Mouse (Mus musculus) intestine, postnatal 0 days (tissue): Measurements from ENCODE around the gene Glis3. TPM values are rescaled to one million over a fixed set of nuclear protein-coding genes. Genes with fewer than 3 reads are reported as not detected.
A peak's percentile ranks its signal among the peaks of the same experiment; 100 is the strongest.

ENCODE experiments used
- ATAC-seq: fragments of 200-750 bp; cut with Nextera tagmentation; 2 replicates; pipeline ENCODE4 v1.8.0; 2017; ENCODE audit warnings: mild to moderate bottlenecking, moderate TSS enrichment, moderate library complexity
- H3K27ac ChIP-seq: fragments of 300-500 bp; sonication (generic); 2 replicates; pipeline ENCODE4 v1.5.1; 2014; ENCODE audit warnings: mild to moderate bottlenecking, low read depth, low read length, moderate library complexity
- H3K27me3 ChIP-seq: fragments of 300-500 bp; sonication (generic); replicated peaks from 2 replicates; pipeline ENCODE4 v1.6.1; 2014; ENCODE audit warnings: low read length, mixed read lengths; ENCODE audit not compliant: control insufficient read depth, insufficient read depth
- H3K36me3 ChIP-seq: fragments of 300-500 bp; sonication (generic); 2 replicates; pipeline ENCODE4 v1.6.1; 2014; ENCODE audit warnings: mild to moderate bottlenecking, moderate library complexity; ENCODE audit not compliant: control insufficient read depth, insufficient read depth
- H3K4me1 ChIP-seq: fragments of 300-500 bp; sonication (generic); replicated peaks from 2 replicates; pipeline ENCODE4 v1.6.1; 2014; ENCODE audit warnings: antibody characterized with exemption, low read length, mixed read lengths; ENCODE audit not compliant: control insufficient read depth, insufficient read depth
- H3K4me2 ChIP-seq: fragments of 300-500 bp; sonication (generic); replicated peaks from 2 replicates; pipeline ENCODE4 v1.6.1; 2014; ENCODE audit warnings: low read depth, mild to moderate bottlenecking, moderate library complexity
- H3K4me3 ChIP-seq: fragments of 300-500 bp; sonication (generic); 2 replicates; pipeline ENCODE4 v1.5.1; 2014; ENCODE audit warnings: low read depth, low read length
- H3K9ac ChIP-seq: fragments of 300-500 bp; sonication (generic); 2 replicates; pipeline ENCODE4 v1.6.1; 2014; ENCODE audit warnings: mild to moderate bottlenecking, low read depth, low read length
- H3K9me3 ChIP-seq: fragments of 300-500 bp; sonication (generic); 2 replicates; pipeline ENCODE4 v1.6.1; 2016; ENCODE audit warnings: mixed run types; ENCODE audit not compliant: control insufficient read depth
- CTCF ChIP-seq: sonication (generic); IDR thresholded peaks from 2 replicates; pipeline ENCODE4 v1.5.1; 2016; ENCODE audit warnings: low read depth, mild to moderate bottlenecking, control low read depth, antibody characterized with exemption, moderate library complexity
- WGBS: fragments of 180-500 bp; shearing (Covaris S2); extraction: QIAGEN DNeasy Blood & Tissue Kit; methylation state at CpG from one replicate; pipeline ENCODE4 v1.1.7; 2014; 5-methylcytosine and 5-hydroxymethylcytosine counted together
- polyA plus RNA-seq: library from polyadenylated mRNA; unstranded; fragments of >200 nt; fragmentation: Nextera tagmentation; extraction: Ambion mirVana; gene quantifications from 2 replicates; pipeline ENCODE4 v1.2.1, GENCODE M21; 2015

Gene Glis3
- polyA plus RNA-seq, 1 experiment from 2014 or later: 0.86 TPM

- Histone ChIP-seq H3K27me3 (no peaks in the 10 kb centered on the region), H3K36me3 (no peaks in the 10 kb centered on the region), H3K4me3 (no peak overlapping the region), H3K9ac (no peak overlapping the region), H3K4me1 (no peaks in the 10 kb centered on the region), H3K27ac (no peak overlapping the region), H3K9me3 (no peaks in the 10 kb centered on the region), H3K4me2 (no peak overlapping the region)
- no peak for ATAC-seq
- 68% methylated on average over 9 of the region's 9 CpGs for WGBS
- TF ChIP-seq CTCF: no peak
These were observed 141.1 kb downstream of the Glis3 start for GRCm38 (mm10) chr19:28538813-28539212.

GRCm38 (mm10) chr19:28534964-28535363, 144.9 kb downstream of the Glis3 start:
- Histone ChIP-seq H3K9me3 (no peaks in the 10 kb centered on the region), H3K9ac (no peak overlapping the region), H3K4me3 (no peak overlapping the region), H3K36me3 (no peaks in the 10 kb centered on the region), H3K27ac (no peak overlapping the region), H3K4me1 (no peaks in the 10 kb centered on the region), H3K27me3 (no peaks in the 10 kb centered on the region), H3K4me2 (no peak overlapping the region)
- no peak for TF ChIP-seq CTCF
- no peak for ATAC-seq
- 90% methylated on average over 12 of the region's 12 CpGs for WGBS

DNA sequence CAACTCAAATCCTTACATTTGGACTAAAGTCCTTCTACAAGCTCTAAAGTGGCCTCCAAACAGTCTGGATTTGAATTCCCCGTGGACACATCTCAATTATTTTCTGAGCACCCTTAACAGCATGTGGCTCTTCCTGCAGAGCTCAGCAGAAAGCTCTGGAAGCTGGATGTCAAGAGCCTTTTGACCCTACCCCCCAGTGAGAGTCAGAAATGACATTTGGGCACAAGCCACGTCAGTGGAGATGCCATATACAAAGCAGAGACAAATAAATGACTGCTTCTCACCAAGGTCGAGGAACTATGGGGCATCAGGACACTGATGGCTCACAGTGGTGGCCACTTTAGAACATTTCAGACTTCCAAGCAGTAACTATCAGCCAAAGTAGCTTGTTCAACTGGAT, 146.3 kb downstream of the Glis3 start:
- Histone ChIP-seq H3K9me3 (no peaks in the 10 kb centered on the region), H3K27me3 (no peaks in the 10 kb centered on the region), H3K4me3 (no peak overlapping the region), H3K4me1 (no peaks in the 10 kb centered on the region), H3K4me2 (no peak overlapping the region), H3K27ac (no peak overlapping the region), H3K36me3 (no peaks in the 10 kb centered on the region), H3K9ac (no peak overlapping the region)
- WGBS: 72% methylated on average over 3 of the region's 3 CpGs
- TF ChIP-seq CTCF: no peak
- ATAC-seq: no peak

DNA sequence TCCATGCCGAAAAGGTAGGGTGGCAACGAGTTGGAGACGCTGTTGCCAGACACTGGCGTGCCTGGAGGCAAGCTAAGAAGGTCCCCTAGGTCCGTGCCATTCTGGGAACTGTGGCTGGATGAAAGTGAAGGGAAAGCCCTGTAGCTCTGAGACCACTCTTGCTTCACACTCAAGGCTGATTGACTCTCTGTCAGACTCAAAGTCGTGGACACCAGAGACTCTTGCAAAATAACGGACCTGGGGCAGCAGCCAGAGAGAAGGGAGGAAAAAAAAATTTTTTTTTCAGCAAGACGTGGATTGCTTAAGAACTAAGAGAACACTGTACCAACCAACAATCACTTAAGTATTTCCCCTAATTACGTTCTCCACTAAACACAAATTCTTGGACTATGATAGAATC, 148.1 kb downstream of the Glis3 start:
- Histone ChIP-seq H3K4me2 (no peak overlapping the region), H3K4me1 (no peaks in the 10 kb centered on the region), H3K36me3 (no peaks in the 10 kb centered on the region), H3K27me3 (no peaks in the 10 kb centered on the region), H3K9me3 (no peaks in the 10 kb centered on the region), H3K9ac (no peak overlapping the region), H3K27ac (no peak overlapping the region), H3K4me3 (no peak overlapping the region)
- ATAC-seq: no peak
- WGBS: 88% methylated on average over 9 of the region's 9 CpGs
- TF ChIP-seq CTCF: no peak

- Histone ChIP-seq H3K4me1 (no peaks in the 10 kb centered on the region), H3K9ac (no peak overlapping the region), H3K4me2 (no peak overlapping the region), H3K27me3 (0 out of 2 replicates have a peak, but pooled peaks cover under 1% of the 10 kb centered on the region), H3K27ac (no peak overlapping the region), H3K9me3 (no peaks in the 10 kb centered on the region), H3K4me3 (no peak overlapping the region), H3K36me3 (no peaks in the 10 kb centered on the region)
- 71% methylated on average over 10 of the region's 10 CpGs for WGBS
- ATAC-seq: peak; percentile 33; the same call in 1 of the 2 replicates
- peak; percentile 91 for TF ChIP-seq CTCF
These were observed 149.0 kb downstream of the Glis3 start for GRCm38 (mm10) chr19:28530846-28531245.

GRCm38 (mm10) chr19:28529006-28529405, 150.9 kb downstream of the Glis3 start:
- Histone ChIP-seq H3K9me3 (no peaks in the 10 kb centered on the region), H3K27ac (no peak overlapping the region), H3K27me3 (peaks cover 3% of the 10 kb centered on the region; the same call in 1 of the 2 replicates), H3K4me3 (no peak overlapping the region), H3K9ac (no peak overlapping the region), H3K4me2 (no peak overlapping the region), H3K36me3 (no peaks in the 10 kb centered on the region), H3K4me1 (no peaks in the 10 kb centered on the region)
- TF ChIP-seq CTCF: no peak
- 93% methylated on average over 13 of the region's 13 CpGs for WGBS
- ATAC-seq: no peak

- ATAC-seq: no peak
- Histone ChIP-seq H3K9me3 (no peaks in the 10 kb centered on the region), H3K36me3 (no peaks in the 10 kb centered on the region), H3K27me3 (peaks cover 3% of the 10 kb centered on the region; the same call in 1 of the 2 replicates), H3K4me2 (no peak overlapping the region), H3K27ac (no peak overlapping the region), H3K4me3 (no peak overlapping the region), H3K4me1 (no peaks in the 10 kb centered on the region), H3K9ac (no peak overlapping the region)
- no peak for TF ChIP-seq CTCF
- 84% methylated on average over 5 of the region's 5 CpGs for WGBS
These were observed 152.4 kb downstream of the Glis3 start for GRCm38 (mm10) chr19:28527446-28527845.
